Mouse (Mus musculus) thymus, adult 2 months (tissue): ENCODE results near the gene Gm18596. TPM values are rescaled to one million over a fixed set of nuclear protein-coding genes. Genes with fewer than 3 reads are reported as not detected.
"Not testable (repeated sequence)": the region's sequence is repeated elsewhere in the genome, so short reads cannot be mapped to it uniquely, and the experiment has no call there.

Source experiments
- DNase-seq: peaks from one replicate; pipeline ENCODE4 v3.0.0; 2021
- H3K27ac ChIP-seq: fragments of 200-500 bp; 2 replicates; pipeline ENCODE4 v1.5.1; 2012; ENCODE audit warnings: low read length, control low read depth; ENCODE audit not compliant: control insufficient read depth, insufficient read depth
- H3K27me3 ChIP-seq: fragments of 200-500 bp; 2 replicates; pipeline ENCODE4 v1.6.1; 2012; ENCODE audit warnings: mild to moderate bottlenecking, low read length, moderate library complexity, mixed read lengths; ENCODE audit not compliant: control insufficient read depth, insufficient read depth
- H3K36me3 ChIP-seq: fragments of 200-500 bp; 2 replicates; pipeline ENCODE4 v1.6.1; 2012; ENCODE audit warnings: mild to moderate bottlenecking, low read length, moderate library complexity; ENCODE audit not compliant: control insufficient read depth, insufficient read depth
- H3K4me1 ChIP-seq: fragments of 200-500 bp; replicated peaks from 2 replicates; pipeline ENCODE4 v1.6.1; 2012; ENCODE audit warnings: low read length; ENCODE audit not compliant: control insufficient read depth, insufficient read depth
- H3K4me3 ChIP-seq: fragments of 200-500 bp; 2 replicates; pipeline ENCODE4 v1.5.1; 2012; ENCODE audit warnings: mild to moderate bottlenecking, low read length, control low read depth, moderate library complexity; ENCODE audit not compliant: control insufficient read depth, insufficient read depth
- CTCF ChIP-seq: fragments of 200-500 bp; IDR thresholded peaks from 2 replicates; pipeline ENCODE4 v1.5.1; 2012; ENCODE audit warnings: mild to moderate bottlenecking, control low read depth, low read length, moderate library complexity, borderline replicate concordance; ENCODE audit not compliant: control insufficient read depth, poor library complexity, insufficient read depth; ENCODE audit errors: extremely low read depth
- POLR2A ChIP-seq: fragments of 200-500 bp; IDR thresholded peaks from 2 replicates; pipeline ENCODE4 v1.6.1; 2012; ENCODE audit warnings: mild to moderate bottlenecking, low read length, control low read depth, moderate library complexity; ENCODE audit not compliant: control insufficient read depth, poor library complexity, insufficient read depth; ENCODE audit errors: extremely low read depth
- WGBS: fragments of 180-500 bp; shearing (Covaris S2); methylation state at CpG from one replicate; pipeline ENCODE4 v1.1.7; 2018; 5-methylcytosine and 5-hydroxymethylcytosine counted together
- polyA plus RNA-seq: library from polyadenylated mRNA; depleted of rRNA; stranded (reverse); fragments of >200 nt; gene quantifications from 2 replicates; pipeline ENCODE4 v1.2.3, GENCODE M21; 2012

Gene Gm18596
- polyA plus RNA-seq, 1 experiment, result not detected

DNA sequence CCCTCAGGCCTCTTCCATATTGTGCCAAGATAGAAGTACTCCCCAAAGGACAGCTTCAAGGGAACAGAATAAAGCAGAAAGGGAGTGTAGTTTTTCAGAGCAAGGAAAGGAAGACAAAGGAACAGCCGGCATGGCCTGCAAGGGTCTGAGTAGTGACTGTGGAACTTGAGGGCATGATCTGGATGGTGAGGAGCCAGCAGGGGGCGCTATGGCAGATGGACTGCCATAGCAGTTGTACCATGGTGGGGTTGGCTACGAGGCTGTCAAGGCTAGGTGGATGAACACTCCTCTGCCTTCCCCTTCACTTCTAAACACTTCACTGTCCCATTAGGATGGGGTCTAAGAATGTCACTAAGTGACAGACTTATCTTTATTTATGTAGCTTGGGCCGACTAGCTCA, 13.2 kb downstream of the Gm18596 start:
- no peak for TF ChIP-seq POLR2A
- TF ChIP-seq CTCF, result peak; percentile 62; the same call in 1 of the 2 replicates
- 64% methylated on average over 4 of the region's 4 CpGs for WGBS

DNA sequence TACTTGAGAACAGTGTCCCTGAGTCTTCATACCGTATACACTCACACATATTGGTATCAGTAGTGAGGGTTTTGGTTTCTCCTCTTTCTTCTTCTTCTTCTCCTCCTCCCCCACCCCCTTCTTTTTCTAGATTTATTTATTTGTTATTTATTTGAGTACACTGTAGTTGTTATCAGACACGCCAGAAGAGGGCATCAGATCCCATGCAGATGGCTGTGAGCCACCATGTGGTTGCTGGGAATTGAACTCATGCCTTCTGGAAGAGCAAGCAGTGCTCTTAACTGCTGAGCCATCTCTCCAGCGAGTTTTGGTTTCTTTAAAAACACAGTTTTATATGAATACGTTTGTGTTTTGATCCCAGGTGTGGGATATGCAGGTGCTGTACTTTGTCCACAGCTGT, 14.2 kb downstream of the Gm18596 start:
- Histone ChIP-seq H3K27ac (no peak overlapping the region), H3K4me3 (no peak overlapping the region), H3K27me3 (no peaks in the 10 kb centered on the region), H3K36me3 (no peaks in the 10 kb centered on the region), H3K4me1 (no peaks in the 10 kb centered on the region)
- DNase-seq, result no peak
- 74% methylated on average over 4 of the region's 4 CpGs for WGBS
- TF ChIP-seq POLR2A (no peak), CTCF (no peak)

More for the DNA sequence above, 13.2 kb downstream of the Gm18596 start:
- no peaks in the 10 kb centered on the region for H3K27me3 ChIP-seq
- H3K4me3 ChIP-seq, result no peak overlapping the region
- no peak overlapping the region for H3K27ac ChIP-seq
- H3K36me3 ChIP-seq, result no peaks in the 10 kb centered on the region
- H3K4me1 ChIP-seq, result no peaks in the 10 kb centered on the region
- peak; percentile 18 for DNase-seq

DNA sequence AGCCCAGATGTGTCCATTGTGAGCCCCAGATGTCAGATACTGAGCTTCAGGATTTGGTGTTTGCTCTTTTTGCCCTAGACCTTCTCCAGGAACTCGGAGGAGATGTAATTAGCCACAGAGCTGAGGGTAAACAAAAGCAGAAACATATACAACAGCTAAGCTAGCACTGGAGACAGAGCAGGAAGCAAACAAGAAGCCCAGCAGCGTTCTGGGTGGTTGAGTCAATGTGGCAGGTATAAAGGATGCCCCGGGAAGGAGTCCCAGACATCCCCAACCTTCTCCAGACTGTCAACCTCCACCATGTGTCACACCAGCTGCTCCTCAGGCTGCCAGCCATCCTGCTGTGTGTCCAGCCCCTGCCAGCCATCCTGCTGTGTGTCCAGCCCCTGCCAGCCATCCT, 16.3 kb downstream of the Gm18596 start, which contains the start of gene Gm10100:
TSS of gene Gm10100 (plus strand) at position 301 of the 400 bp plus-strand sequence.
- TF ChIP-seq CTCF, result no peak
- no peak for TF ChIP-seq POLR2A
- no peaks in the 10 kb centered on the region for H3K36me3 ChIP-seq
- no peaks in the 10 kb centered on the region for H3K4me1 ChIP-seq
- DNase-seq, result no peak
- H3K4me3 ChIP-seq, result no peak within 1 kb of the TSS
- no peak within 1 kb of the TSS for H3K27ac ChIP-seq
- no peaks in the 10 kb centered on the region for H3K27me3 ChIP-seq
- 34% methylated on average over 3 of the region's 3 CpGs for WGBS

DNA sequence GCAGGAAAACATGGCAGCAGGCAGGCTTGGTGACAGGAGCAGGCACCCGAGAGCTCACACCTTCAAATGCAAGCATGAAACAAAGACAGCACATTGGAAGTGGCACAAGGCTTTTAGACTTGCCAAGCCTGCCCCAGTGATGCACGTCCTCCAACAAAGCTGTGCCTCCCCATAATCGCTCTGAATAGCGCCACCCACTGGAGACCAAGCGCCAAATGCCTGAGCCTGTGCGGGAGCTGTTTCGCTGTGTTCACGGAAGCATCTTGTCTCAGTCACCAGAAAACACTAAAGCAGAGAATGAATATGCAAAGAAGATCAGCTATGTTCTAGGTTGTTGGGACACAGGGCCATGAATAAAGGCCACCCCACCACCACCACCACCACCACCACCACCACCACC, 17.6 kb downstream of the Gm18596 start:
- Histone ChIP-seq H3K27ac (no peak overlapping the region), H3K27me3 (no peaks in the 10 kb centered on the region), H3K4me1 (no peaks in the 10 kb centered on the region), H3K36me3 (no peaks in the 10 kb centered on the region), H3K4me3 (no peak overlapping the region)
- TF ChIP-seq CTCF (no peak), POLR2A (no peak)
- no peak for DNase-seq
- 84% methylated on average over 8 of the region's 8 CpGs for WGBS

DNA sequence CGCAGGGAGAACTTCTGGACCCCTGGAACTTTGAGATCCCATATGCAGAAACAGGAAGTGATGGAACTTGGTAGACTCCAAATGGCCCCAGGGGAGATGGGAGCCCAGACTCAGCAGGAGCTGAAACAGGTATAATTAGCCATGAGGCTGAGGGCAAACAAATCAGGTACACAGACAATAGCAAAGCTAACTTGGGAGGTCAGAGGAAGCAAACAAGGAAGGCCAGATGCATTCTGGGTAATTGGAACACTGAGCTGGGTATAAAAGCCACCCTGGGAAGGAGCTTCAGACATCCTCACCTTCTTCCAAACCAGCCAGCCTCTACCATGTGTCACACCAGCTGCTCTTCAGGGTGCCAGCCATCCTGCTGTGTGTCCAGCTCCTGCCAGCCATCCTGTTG, 22.1 kb downstream of the Gm18596 start, which contains the start of gene Krtap12-1:
TSS of gene Krtap12-1 (plus strand) at position 301 of the 400 bp plus-strand sequence.
- H3K4me1 ChIP-seq, DNase-seq, H3K36me3 ChIP-seq, H3K27me3 ChIP-seq, H3K27ac ChIP-seq, H3K4me3 ChIP-seq: not testable (repeated sequence)
- 94% methylated on average over 1 of the region's 1 CpGs for WGBS

DNA sequence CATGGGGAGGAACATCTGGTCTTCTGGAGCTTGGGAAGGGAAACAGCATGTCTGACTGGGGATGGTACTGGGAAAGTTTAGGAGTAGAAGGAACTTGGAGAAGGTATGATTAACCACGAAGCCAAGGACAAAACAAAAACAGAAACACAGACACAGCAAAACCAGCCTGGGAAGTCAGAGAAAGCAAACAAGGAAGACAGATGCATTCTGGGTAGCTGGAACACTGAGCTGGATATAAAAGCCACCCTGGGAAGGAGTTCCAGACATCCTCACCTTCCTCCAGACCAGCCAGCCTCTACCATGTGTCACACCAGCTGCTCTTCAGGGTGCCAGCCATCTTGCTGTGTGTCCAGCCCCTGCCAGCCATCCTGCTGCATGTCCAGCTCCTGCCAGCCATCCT, 26.9 kb downstream of the Gm18596 start, which contains the start of gene Gm10142:
TSS of gene Gm10142 (plus strand) at position 301 of the 400 bp plus-strand sequence.
- Histone ChIP-seq H3K27me3 (no peaks in the 10 kb centered on the region), H3K36me3 (no peaks in the 10 kb centered on the region), H3K4me3 (no peak within 1 kb of the TSS), H3K4me1 (no peaks in the 10 kb centered on the region), H3K27ac (no peak within 1 kb of the TSS)
- WGBS, result 91% methylated on average over 1 of the region's 1 CpGs
- DNase-seq, result no peak
- TF ChIP-seq POLR2A (no peak), CTCF (no peak)

DNA sequence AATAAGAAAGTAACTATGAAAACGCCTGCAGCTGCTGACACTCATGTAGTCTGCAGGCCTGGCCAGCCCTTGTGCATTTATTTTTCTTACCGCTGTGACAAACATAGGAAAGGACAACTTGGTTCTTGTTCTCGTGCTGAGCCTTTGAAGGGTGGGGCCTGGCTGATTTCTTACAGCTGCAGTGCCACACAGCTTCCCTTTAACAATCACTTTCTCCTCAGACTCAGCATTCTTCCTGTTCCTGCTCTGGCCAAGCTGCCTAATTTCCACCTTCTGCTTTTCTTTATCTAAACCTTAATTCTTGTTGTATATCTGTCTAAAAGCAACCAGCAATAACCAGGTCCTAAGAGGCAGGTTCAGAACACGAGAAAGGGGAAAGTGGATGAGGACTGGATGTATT, 28.7 kb downstream of the Gm18596 start:
- no peak overlapping the region for H3K27ac ChIP-seq
- no peaks in the 10 kb centered on the region for H3K27me3 ChIP-seq
- no peak overlapping the region for H3K4me3 ChIP-seq
- no peaks in the 10 kb centered on the region for H3K4me1 ChIP-seq
- TF ChIP-seq CTCF, result no peak
- TF ChIP-seq POLR2A, result no peak
- DNase-seq, result no peak
- 21% methylated on average over 4 of the region's 4 CpGs for WGBS
- no peaks in the 10 kb centered on the region for H3K36me3 ChIP-seq

DNA sequence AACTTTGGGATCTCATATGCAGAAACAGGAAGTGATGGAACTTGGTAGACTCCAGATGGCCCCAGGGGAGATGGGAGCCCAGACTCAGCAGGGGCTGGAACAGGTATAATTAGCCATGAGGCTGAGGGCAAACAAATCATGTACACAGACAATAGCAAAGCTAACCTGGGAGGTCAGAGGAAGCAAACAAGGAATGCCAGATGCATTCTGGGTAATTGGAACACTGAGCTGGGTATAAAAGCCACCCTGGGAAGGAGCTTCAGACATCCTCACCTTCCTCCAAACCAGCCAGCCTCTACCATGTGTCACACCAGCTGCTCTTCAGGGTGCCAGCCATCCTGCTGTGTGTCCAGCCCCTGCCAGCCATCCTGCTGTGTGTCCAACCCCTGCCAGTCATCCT, 31.3 kb downstream of the Gm18596 start, which contains the start of gene Gm10024:
TSS of gene Gm10024 (plus strand) at position 301 of the 400 bp plus-strand sequence.
- H3K4me3 ChIP-seq, H3K36me3 ChIP-seq, DNase-seq, H3K27me3 ChIP-seq, H3K27ac ChIP-seq, H3K4me1 ChIP-seq: not testable (repeated sequence)
